Mouse (Mus musculus): ENCODE data around the gene Rfpl4. TPM values are rescaled to one million over a fixed set of nuclear protein-coding genes. Genes with fewer than 3 reads are reported as not detected.
"Not testable (repeated sequence)": the region's sequence is repeated elsewhere in the genome, so short reads cannot be mapped to it uniquely, and the experiment has no call there.

Gene Rfpl4
- total RNA-seq, 2 experiments from 2014 or later = not detected

GRCm38 (mm10) chr7:5091008-5091728 lies 25.6 kb downstream of the Rfpl4 start:
- peak; percentile 38 to 62 for DNase-seq (ENCODE audit: low spot score in 2 of 2)
- Histone ChIP-seq H3K27ac (peak overlapping the region; percentile 88), H3K4me3 (no peak overlapping the region)
- no peak for TF ChIP-seq CTCF (conservative IDR thresholded peaks at IDR 0.05)

- TF ChIP-seq CTCF (conservative IDR thresholded peaks at IDR 0.05) = no peak
- no peak overlapping the region for H3K4me3 ChIP-seq
- H3K27ac ChIP-seq = peak overlapping the region; percentile 88
- no peak for DNase-seq (ENCODE audit: low spot score in 2 of 2)
These were observed 26.9 kb downstream of the Rfpl4 start for GRCm38 (mm10) chr7:5089853-5090252.

- no peak for TF ChIP-seq CTCF (conservative IDR thresholded peaks at IDR 0.05)
- H3K4me3 ChIP-seq = no peak overlapping the region
- peak overlapping the region; percentile 18; the same call in 1 of the 2 replicates for H3K27ac ChIP-seq
- DNase-seq (ENCODE audit: low spot score in 2 of 2) = no peak
These were observed 28.9 kb downstream of the Rfpl4 start for GRCm38 (mm10) chr7:5087886-5088285.

- no peak for TF ChIP-seq CTCF (conservative IDR thresholded peaks at IDR 0.05)
- DNase-seq (ENCODE audit: low spot score in 2 of 2) = no peak
- Histone ChIP-seq H3K27ac (0 out of 2 replicates have a peak overlapping the region, but pooled peaks have one; percentile 2), H3K4me3 (no peak overlapping the region)
These were observed 29.8 kb downstream of the Rfpl4 start for GRCm38 (mm10) chr7:5086921-5087440.

- Histone ChIP-seq H3K4me3 (no peak overlapping the region), H3K27ac (no peak overlapping the region)
- DNase-seq (ENCODE audit: low spot score in 2 of 2) = no peak
- TF ChIP-seq CTCF (conservative IDR thresholded peaks at IDR 0.05) = no peak
These were observed 31.2 kb downstream of the Rfpl4 start for GRCm38 (mm10) chr7:5085512-5085911.

GRCm38 (mm10) chr7:5083325-5084105 lies 33.2 kb downstream of the Rfpl4 start:
- no peak overlapping the region for H3K4me3 ChIP-seq
- no peak overlapping the region for H3K27ac ChIP-seq
- TF ChIP-seq CTCF (conservative IDR thresholded peaks at IDR 0.05) = no peak
- DNase-seq (ENCODE audit: low spot score in 2 of 2) = no peak

- Histone ChIP-seq H3K4me3 (peak overlapping the region; percentile 83), H3K27ac (0 out of 2 replicates have a peak overlapping the region, but pooled peaks have one; percentile 1)
- no peak for TF ChIP-seq CTCF (conservative IDR thresholded peaks at IDR 0.05)
- DNase-seq (ENCODE audit: low spot score in 2 of 2) = no peak
These were observed 34.8 kb downstream of the Rfpl4 start for GRCm38 (mm10) chr7:5081939-5082338.

GRCm38 (mm10) chr7:5081241-5081640 lies 35.5 kb downstream of the Rfpl4 start:
- peak; percentile 45 for TF ChIP-seq CTCF (conservative IDR thresholded peaks at IDR 0.05)
- Histone ChIP-seq H3K27ac (peak overlapping the region; percentile 93), H3K4me3 (peak overlapping the region; percentile 83)
- DNase-seq (ENCODE audit: low spot score in 2 of 2) = no peak

- no peak for DNase-seq (ENCODE audit: low spot score in 2 of 2)
- TF ChIP-seq CTCF (conservative IDR thresholded peaks at IDR 0.05) = no peak
- Histone ChIP-seq H3K4me3 (peak overlapping the region; percentile 83), H3K27ac (peak overlapping the region; percentile 93)
These were observed 35.9 kb downstream of the Rfpl4 start for GRCm38 (mm10) chr7:5080815-5081214.

GRCm38 (mm10) chr7:5080010-5080751 lies 36.6 kb downstream of the Rfpl4 start, which contains the start of gene Epn1:
Gene Epn1, plus strand, starts transcription at chr7:5080235.
- Histone ChIP-seq H3K27ac (peak within 1 kb of the TSS; percentile 93), H3K4me3 (peak within 1 kb of the TSS; percentile 83)
- DNase-seq (ENCODE audit: low spot score in 2 of 2) = peak; percentile 97 to 98
- TF ChIP-seq CTCF (conservative IDR thresholded peaks at IDR 0.05) = no peak

- Histone ChIP-seq H3K4me3 (peak overlapping the region; percentile 83), H3K27ac (peak overlapping the region; percentile 93)
- DNase-seq (ENCODE audit: low spot score in 2 of 2) = not testable (repeated sequence)
These were observed 37.3 kb downstream of the Rfpl4 start for GRCm38 (mm10) chr7:5079365-5080009.

- DNase-seq (ENCODE audit: low spot score in 2 of 2) = no peak
- no peak for TF ChIP-seq CTCF (conservative IDR thresholded peaks at IDR 0.05)
These were observed 39.8 kb downstream of the Rfpl4 start for GRCm38 (mm10) chr7:5076931-5077330.

More at GRCm38 (mm10) chr7:5076931-5077330, 39.8 kb downstream of the Rfpl4 start:
- Histone ChIP-seq H3K4me3 (no peak overlapping the region), H3K27ac (no peak overlapping the region)

All from layer of hippocampus, adult 2 months (tissue).